Mouse (Mus musculus) megakaryocyte progenitor cell, adult 5-6 weeks (primary cell): Measurements from ENCODE around the gene Pla2g2c. TPM values are rescaled to one million over a fixed set of nuclear protein-coding genes. Genes with fewer than 3 reads are reported as not detected.

Source experiments
- total RNA-seq, 2 experiments: library from RNA; stranded (forward) in 1 of 2; stranded (reverse) in 1 of 2; fragments of 157-497, 149-512 nt in 1 of 2; fragments of 200-1000 nt in 1 of 2; gene quantifications; 2 replicates each; pipeline versions ENCODE4 v1.2.3 to v1.2.4; 2015 to 2017

Gene Pla2g2c
- total RNA-seq, 2 experiments from 2014 or later, result not detected

Other genes with a start within 250 kb of the Pla2g2c start
- gene Vwa5b1, start 88.9 kb upstream of the Pla2g2c start, total RNA-seq (2015), result not detected in 2 replicates
- not detected in 2 replicates for gene Vwa5b1, start 88.9 kb upstream of the Pla2g2c start, total RNA-seq (2017)
- not detected in 2 replicates for gene Ubxn10, start 12.4 kb downstream of the Pla2g2c start, total RNA-seq (2015)
- gene Ubxn10, start 12.4 kb downstream of the Pla2g2c start, total RNA-seq (2017), result not detected in 2 replicates
- not detected in 2 replicates for gene Pla2g2f, start 32.8 kb downstream of the Pla2g2c start, total RNA-seq (2015)
- gene Pla2g2f, start 32.8 kb downstream of the Pla2g2c start, total RNA-seq (2017), result not detected in 2 replicates
- gene Pla2g2d, start 50.9 kb downstream of the Pla2g2c start, total RNA-seq (2015), result not detected in 2 replicates
- not detected in 2 replicates for gene Pla2g2d, start 50.9 kb downstream of the Pla2g2c start, total RNA-seq (2017)
- not detected in 2 replicates for gene Pla2g5, start 138.7 kb downstream of the Pla2g2c start, total RNA-seq (2015)
- not detected in 2 replicates for gene Pla2g5, start 138.7 kb downstream of the Pla2g2c start, total RNA-seq (2017)
- not detected in 2 replicates for gene Gm13030, start 149.2 kb downstream of the Pla2g2c start, total RNA-seq (2015)
- not detected in 2 replicates for gene Gm13030, start 149.2 kb downstream of the Pla2g2c start, total RNA-seq (2017)
- gene Pla2g2e, start 153.2 kb downstream of the Pla2g2c start, total RNA-seq (2015), result not detected in 2 replicates
- not detected in 2 replicates for gene Pla2g2e, start 153.2 kb downstream of the Pla2g2c start, total RNA-seq (2017)
- gene Otud3, start 189.2 kb downstream of the Pla2g2c start, total RNA-seq (2015), result 1.9 and 3.9 TPM in 2 replicates
- 8.6 and 8.9 TPM in 2 replicates for gene Otud3, start 189.2 kb downstream of the Pla2g2c start, total RNA-seq (2017)
- gene Rnf186, start 242.3 kb downstream of the Pla2g2c start, total RNA-seq (2015), result not detected in 2 replicates
- gene Rnf186, start 242.3 kb downstream of the Pla2g2c start, total RNA-seq (2017), result not detected in 2 replicates
- 8.3 and 9.5 TPM in 2 replicates for gene Tmco4, start 248.1 kb downstream of the Pla2g2c start, total RNA-seq (2015)
- 19.6 and 26.9 TPM in 2 replicates for gene Tmco4, start 248.1 kb downstream of the Pla2g2c start, total RNA-seq (2017)